Mouse (Mus musculus): ENCODE results near the gene Nppa. TPM values are rescaled to one million over a fixed set of nuclear protein-coding genes. Genes with fewer than 3 reads are reported as not detected.

Gene Nppa
- 0.22 and 1.4 TPM in 2 replicates for polyA plus RNA-seq (2015; fragmentation: Nextera tagmentation; extraction: Ambion mirVana)

DNA sequence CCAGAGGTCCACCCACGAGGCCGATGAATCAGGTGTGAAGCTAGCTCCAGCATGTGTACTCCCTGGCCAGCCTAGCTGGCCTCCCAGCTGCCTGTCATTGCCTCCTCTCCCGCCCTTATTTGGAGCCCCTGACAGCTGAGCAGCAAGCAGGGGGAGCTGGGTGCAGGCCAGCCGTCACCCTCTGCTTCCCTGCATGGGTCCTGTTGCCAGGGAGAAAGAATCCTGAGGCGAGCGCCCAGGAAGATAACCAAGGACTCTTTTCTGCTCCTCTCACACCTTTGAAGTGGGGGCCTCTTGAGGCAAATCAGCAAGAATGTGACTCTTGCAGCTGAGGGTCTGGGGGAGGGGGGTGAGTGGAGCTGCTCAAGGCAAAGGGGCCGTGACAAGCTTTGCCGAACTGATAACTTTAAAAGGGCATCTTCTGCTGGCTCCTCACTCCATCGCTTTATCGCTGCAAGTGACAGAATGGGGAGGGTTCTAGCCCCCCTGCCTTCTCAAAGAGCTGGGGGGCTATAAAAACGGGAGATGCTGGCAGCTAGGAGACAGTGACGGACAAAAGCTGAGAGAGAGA is at the start of gene Nppa:
Gene Nppa, plus strand, starts transcription at position 521 of the 571 bp plus-strand sequence.

DNA sequence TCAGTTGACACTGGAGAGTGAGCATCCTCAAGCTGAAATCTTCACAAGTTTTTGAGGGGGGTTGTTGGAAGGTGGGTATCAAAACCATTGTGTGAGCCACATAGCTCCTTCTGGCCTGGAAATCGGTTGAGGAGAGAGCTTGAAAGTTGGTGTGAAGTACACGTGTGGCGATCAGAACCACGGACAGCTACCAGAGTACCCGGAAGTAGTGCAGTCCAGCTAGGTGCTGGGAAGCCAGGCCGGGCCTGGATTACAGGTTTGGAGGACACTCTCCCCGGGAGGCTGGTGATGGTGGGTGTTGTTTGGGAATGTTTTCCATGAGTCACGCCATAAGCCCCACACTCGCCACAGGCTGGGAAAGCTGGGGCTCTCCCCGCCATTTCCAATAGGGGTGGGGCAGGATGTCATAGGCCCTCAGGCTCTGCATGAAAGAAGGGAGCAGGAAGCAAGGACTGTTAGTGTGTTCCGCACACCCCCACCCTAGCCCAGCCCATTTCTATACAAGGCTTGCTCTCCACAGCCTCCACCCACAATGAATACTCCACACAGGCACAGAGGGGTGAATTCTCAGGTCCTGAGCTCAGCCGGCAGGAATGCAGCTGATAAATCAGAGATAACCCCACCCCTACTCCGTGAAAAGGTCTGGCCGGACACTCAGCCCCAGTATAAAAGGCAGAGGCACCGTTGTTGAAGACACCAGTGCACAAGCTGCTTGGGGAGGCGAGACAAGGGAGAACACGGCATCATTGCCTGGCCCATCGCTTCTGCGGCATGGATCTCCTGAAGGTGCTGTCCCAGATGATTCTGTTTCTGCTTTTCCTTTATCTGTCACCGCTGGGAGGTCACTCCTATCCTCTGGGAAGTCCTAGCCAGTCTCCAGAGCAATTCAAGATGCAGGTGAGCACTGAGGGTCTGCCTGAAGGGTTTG is 15.1 kb upstream of the Nppa start, which contains the start of gene Nppb:
Gene Nppb, plus strand, starts transcription at position 584 of the 928 bp plus-strand sequence.

DNA sequence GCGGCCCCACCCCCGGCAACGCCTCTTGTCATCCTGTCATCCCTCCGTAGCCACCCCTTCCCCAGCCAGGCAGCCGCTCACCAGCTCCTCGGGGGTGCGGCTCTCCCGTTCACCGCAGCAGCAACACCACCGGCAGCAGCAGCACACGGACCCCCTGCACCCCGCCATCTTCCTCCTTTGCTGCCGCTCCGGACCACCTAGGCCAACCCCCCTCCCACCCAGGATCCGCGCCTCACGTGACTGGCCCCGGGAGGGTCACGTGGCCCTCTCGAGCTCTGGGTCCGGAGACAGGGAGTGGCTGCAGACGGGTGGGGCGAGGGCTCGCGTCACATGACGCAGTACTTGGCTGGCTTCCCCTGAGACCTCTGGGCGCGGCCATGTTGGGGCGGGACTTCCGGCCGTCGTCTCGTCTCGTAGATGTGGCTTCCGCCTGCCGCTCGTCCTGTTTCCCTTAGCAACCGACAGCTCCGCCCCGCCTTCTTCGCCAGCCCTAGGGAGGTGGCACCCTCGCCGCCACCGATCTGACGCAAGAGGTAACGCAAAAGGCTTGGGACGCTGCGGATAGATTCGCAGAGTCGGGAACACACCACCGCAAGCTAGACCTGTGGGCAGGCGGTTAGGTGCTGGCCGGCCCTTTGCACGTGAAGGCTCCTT is 38.2 kb downstream of the Nppa start, which contains the start of the genes Clcn6 and Mthfr:
Gene Clcn6, minus strand, starts transcription at position 222 of the 654 bp plus-strand sequence.
Gene Mthfr, plus strand, starts transcription at position 478 of the 654 bp plus-strand sequence.

Other genes with a start within 250 kb of the Nppa start
- gene Zfp984, start 190.9 kb upstream of the Nppa start, polyA plus RNA-seq (2015; fragmentation: Nextera tagmentation; extraction: Ambion mirVana), result 3.8 and 4.1 TPM in 2 replicates
- gene Zfp933, start 152.4 kb upstream of the Nppa start, polyA plus RNA-seq (2015; fragmentation: Nextera tagmentation; extraction: Ambion mirVana), result 3.1 and 3.8 TPM in 2 replicates
- 11.6 and 14.5 TPM in 2 replicates for gene Miip, start 131.9 kb upstream of the Nppa start, polyA plus RNA-seq (2015; fragmentation: Nextera tagmentation; extraction: Ambion mirVana)
- gene Fv1, start 131.7 kb upstream of the Nppa start, polyA plus RNA-seq (2015; fragmentation: Nextera tagmentation; extraction: Ambion mirVana), result 1.9 and 2.0 TPM in 2 replicates
- gene Mfn2, start 96.0 kb upstream of the Nppa start, polyA plus RNA-seq (2015; fragmentation: Nextera tagmentation; extraction: Ambion mirVana), result 97.8 and 104 TPM in 2 replicates
- gene Plod1, start 64.0 kb upstream of the Nppa start, polyA plus RNA-seq (2015; fragmentation: Nextera tagmentation; extraction: Ambion mirVana), result 41.6 and 45.5 TPM in 2 replicates
- 10.1 and 13.6 TPM in 2 replicates for gene 2510039O18Rik, start 59.8 kb upstream of the Nppa start, polyA plus RNA-seq (2015; fragmentation: Nextera tagmentation; extraction: Ambion mirVana)
- 0.26 TPM in 1 of 2 replicates, not detected in the other for gene Nppb, start 14.9 kb upstream of the Nppa start, polyA plus RNA-seq (2015; fragmentation: Nextera tagmentation; extraction: Ambion mirVana)
- gene Clcn6, start 38.1 kb downstream of the Nppa start, polyA plus RNA-seq (2015; fragmentation: Nextera tagmentation; extraction: Ambion mirVana), result 3.4 and 3.5 TPM in 2 replicates
- gene Mthfr, start 38.4 kb downstream of the Nppa start, polyA plus RNA-seq (2015; fragmentation: Nextera tagmentation; extraction: Ambion mirVana), result 13.2 and 14.2 TPM in 2 replicates
- gene Agtrap, start 87.3 kb downstream of the Nppa start, polyA plus RNA-seq (2015; fragmentation: Nextera tagmentation; extraction: Ambion mirVana), result 18.8 and 22.3 TPM in 2 replicates
- gene Mad2l2, start 129.7 kb downstream of the Nppa start, polyA plus RNA-seq (2015; fragmentation: Nextera tagmentation; extraction: Ambion mirVana), result 26.0 and 26.7 TPM in 2 replicates
- gene Draxin, start 130.0 kb downstream of the Nppa start, polyA plus RNA-seq (2015; fragmentation: Nextera tagmentation; extraction: Ambion mirVana), result 0.03 and 0.04 TPM in 2 replicates
- 31.6 and 32.0 TPM in 2 replicates for gene Fbxo6, start 151.4 kb downstream of the Nppa start, polyA plus RNA-seq (2015; fragmentation: Nextera tagmentation; extraction: Ambion mirVana)
- gene Fbxo44, start 159.8 kb downstream of the Nppa start, polyA plus RNA-seq (2015; fragmentation: Nextera tagmentation; extraction: Ambion mirVana), result 0.54 and 0.95 TPM in 2 replicates
- gene Fbxo2, start 159.9 kb downstream of the Nppa start, polyA plus RNA-seq (2015; fragmentation: Nextera tagmentation; extraction: Ambion mirVana), result 0.12 and 0.17 TPM in 2 replicates